Mouse (Mus musculus) pancreas, adult 10 weeks (tissue): ENCODE data around the gene Hoxa5. TPM values are rescaled to one million over a fixed set of nuclear protein-coding genes. Genes with fewer than 3 reads are reported as not detected.

Source experiments
- polyA plus RNA-seq: library from polyadenylated mRNA; stranded (reverse); fragments of 350-450 nt; fragmentation: Illumina TruSeq; extraction: RNeasy Lipid Tissue Mini Kit (QIAGEN cat#74804); gene quantifications from one replicate; pipeline ENCODE4 v1.2.3, GENCODE M21; 2015; ENCODE audit warnings: low read depth, low replicate concordance; ENCODE audit not compliant: insufficient read depth

Hoxa5 gene
- polyA plus RNA-seq: 2.8 TPM

GRCm38 (mm10) chr6:52204050-52204752 is at the start of gene Hoxa5:
Gene Hoxa5 (minus strand): TSS chr6:52204587.

GRCm38 (mm10) chr6:52245757-52246142 is 41.4 kb upstream of the Hoxa5 start, which contains the start of gene Hoxa11:
Gene Hoxa11 (minus strand): TSS chr6:52245810.

GRCm38 (mm10) chr6:52240389-52241000 is 36.1 kb upstream of the Hoxa5 start, which contains the start of gene Hoxa10:
Gene Hoxa10 (minus strand): TSS chr6:52240854.

GRCm38 (mm10) chr6:52230516-52231165 is 26.3 kb upstream of the Hoxa5 start, which contains the start of gene Hoxa9:
Gene Hoxa9 (minus strand): TSS chr6:52231089.

GRCm38 (mm10) chr6:52221337-52221992 is 17.1 kb upstream of the Hoxa5 start, which contains the start of gene Hoxa7:
Gene Hoxa7 (minus strand): TSS chr6:52221854.

GRCm38 (mm10) chr6:52213119-52213986 is 9.0 kb upstream of the Hoxa5 start, which contains the start of the genes Hoxa3 and Gm28308:
Gene Hoxa3 (minus strand): TSS chr6:52213336.
Gene Gm28308 (minus strand): TSS chr6:52213339.

GRCm38 (mm10) chr6:52208072-52208867 is 3.9 kb upstream of the Hoxa5 start, which contains the start of gene Hoxa6:
Gene Hoxa6 (minus strand): TSS chr6:52208722.

GRCm38 (mm10) chr6:52190906-52191810 is 13.2 kb downstream of the Hoxa5 start, which contains the start of gene Hoxa4:
Gene Hoxa4 (minus strand): TSS chr6:52191753.

GRCm38 (mm10) chr6:52177061-52177735 is 27.2 kb downstream of the Hoxa5 start, which contains the start of gene 5730596B20Rik:
Gene 5730596B20Rik (plus strand): TSS chr6:52177498.

GRCm38 (mm10) chr6:52164626-52165440 is 39.6 kb downstream of the Hoxa5 start, which contains the start of gene Hoxa2:
Gene Hoxa2 (minus strand): TSS chr6:52164831.

GRCm38 (mm10) chr6:52158276-52159051 is 45.9 kb downstream of the Hoxa5 start, which contains the start of gene Hoxa1:
Gene Hoxa1 (minus strand): TSS chr6:52158317.

Other genes starting within 250 kb of the Hoxa5 start
- gene Skap2, start 192.0 kb downstream of the Hoxa5 start, polyA plus RNA-seq: 8.7 TPM
- not detected for gene Hoxa1, start 46.3 kb downstream of the Hoxa5 start, polyA plus RNA-seq
- gene Hoxa2, start 39.8 kb downstream of the Hoxa5 start, polyA plus RNA-seq: 0.63 TPM
- not detected for gene 5730596B20Rik, start 27.1 kb downstream of the Hoxa5 start, polyA plus RNA-seq
- gene Hoxa4, start 12.8 kb downstream of the Hoxa5 start, polyA plus RNA-seq: 1.6 TPM
- gene Hoxa6, start 4.1 kb upstream of the Hoxa5 start, polyA plus RNA-seq: not detected
- gene Hoxa3, start 8.7 kb upstream of the Hoxa5 start, polyA plus RNA-seq: 1.5 TPM
- not detected for gene Gm28308, start 8.8 kb upstream of the Hoxa5 start, polyA plus RNA-seq
- gene Hoxa7, start 17.3 kb upstream of the Hoxa5 start, polyA plus RNA-seq: 0.68 TPM
- not detected for gene Hoxa9, start 26.5 kb upstream of the Hoxa5 start, polyA plus RNA-seq
- gene Hoxa10, start 36.3 kb upstream of the Hoxa5 start, polyA plus RNA-seq: not detected
- not detected for gene Hoxa11, start 41.2 kb upstream of the Hoxa5 start, polyA plus RNA-seq
- not detected for gene Hoxa13, start 56.3 kb upstream of the Hoxa5 start, polyA plus RNA-seq
- not detected for gene Evx1, start 108.9 kb upstream of the Hoxa5 start, polyA plus RNA-seq